Mouse (Mus musculus) MEL (cell line): ENCODE results near the gene Osbpl10. TPM values are rescaled to one million over a fixed set of nuclear protein-coding genes. Genes with fewer than 3 reads are reported as not detected.

Experiments used
- DNase-seq: peaks from one replicate; pipeline ENCODE4 v3.0.0; 2011; ENCODE audit warnings: low read depth, low spot score
- H3K27ac ChIP-seq: 2 replicates; pipeline ENCODE4 v1.5.1; 2012; ENCODE audit warnings: low read depth, mild to moderate bottlenecking, control low read depth, low read length, moderate library complexity; ENCODE audit not compliant: control insufficient read depth
- H3K27me3 ChIP-seq, 2 experiments: fragments of 150-350 bp in 1 of 2; sonication (generic) in 1 of 2; 2 replicates each; pipeline ENCODE4 v1.6.1; 2012; ENCODE audit warnings: low read length in 2 of 2, mild to moderate bottlenecking in 2 of 2, improper control_type of control experiment in 1 of 2, moderate library complexity in 1 of 2; ENCODE audit not compliant: insufficient read depth in 2 of 2, control insufficient read depth in 1 of 2
- H3K36me3 ChIP-seq, 2 experiments: 2 replicates each; pipeline ENCODE4 v1.6.1; 2012 to 2014; ENCODE audit warnings: low read length in 2 of 2, improper control_type of control experiment in 1 of 2, inconsistent platforms in 1 of 2, mild to moderate bottlenecking in 1 of 2; ENCODE audit not compliant: insufficient read depth in 2 of 2, control insufficient read depth in 1 of 2
- H3K4me1 ChIP-seq, 2 experiments: fragments of 150-350 bp in 1 of 2; sonication (generic) in 1 of 2; 2 replicates each; pipeline ENCODE4 v1.6.1; 2012; ENCODE audit warnings: low read length in 2 of 2, improper control_type of control experiment in 1 of 2, mild to moderate bottlenecking in 1 of 2; ENCODE audit not compliant: insufficient read depth in 2 of 2, control insufficient read depth in 1 of 2
- H3K4me3 ChIP-seq, 2 experiments: fragments of 150-350 bp in 1 of 2; sonication (generic) in 1 of 2; 2 replicates each; pipeline ENCODE4 v1.5.1; 2012; ENCODE audit warnings: low read depth in 2 of 2, low read length in 2 of 2, mild to moderate bottlenecking in 2 of 2, moderate library complexity in 2 of 2, control low read depth in 1 of 2, improper control_type of control experiment in 1 of 2; ENCODE audit not compliant: control insufficient read depth in 1 of 2, insufficient read depth in 1 of 2
- H3K79me2 ChIP-seq: 2 replicates; pipeline ENCODE4 v1.6.1; 2012; ENCODE audit warnings: mild to moderate bottlenecking, low read length, moderate library complexity; ENCODE audit not compliant: control insufficient read depth, poor library complexity, insufficient read depth
- H3K9ac ChIP-seq: 2 replicates; pipeline ENCODE4 v1.6.1; 2012; ENCODE audit warnings: low read depth, mild to moderate bottlenecking, control low read depth, low read length, moderate library complexity; ENCODE audit not compliant: control insufficient read depth, poor library complexity, severe bottlenecking
- H3K9me3 ChIP-seq: fragments of 150-350 bp; sonication (generic); replicated peaks from 2 replicates; pipeline ENCODE4 v1.6.1; 2012; ENCODE audit warnings: mild to moderate bottlenecking, low read length, improper control_type of control experiment, moderate library complexity; ENCODE audit not compliant: insufficient read depth
- CHD2 ChIP-seq: IDR thresholded peaks from 2 replicates; pipeline ENCODE4 v1.6.1; 2011; ENCODE audit warnings: low read length, improper control_type of control experiment
- CTCF ChIP-seq, 3 experiments: IDR thresholded peaks in 2 of 3; conservative IDR thresholded peaks in 1 of 3; 2 replicates each; pipeline ENCODE4 v1.5.1; 2011 to 2012; ENCODE audit warnings: low read length in 3 of 3, low read depth in 2 of 3, mild to moderate bottlenecking in 2 of 3, improper control_type of control experiment in 1 of 3, inconsistent platforms in 1 of 3, mixed read lengths in 1 of 3, moderate library complexity in 1 of 3; ENCODE audit not compliant: control insufficient read depth in 1 of 3, insufficient read depth in 1 of 3, poor library complexity in 1 of 3, severe bottlenecking in 1 of 3
- E2F4 ChIP-seq: IDR thresholded peaks from 2 replicates; pipeline ENCODE4 v1.6.1; 2011; ENCODE audit warnings: low read depth, low read length, improper control_type of control experiment, borderline replicate concordance
- EP300 ChIP-seq, 2 experiments: IDR thresholded peaks; 2 replicates each; pipeline ENCODE4 v1.6.1; 2011; ENCODE audit warnings: improper control_type of control experiment in 2 of 2, low read length in 2 of 2, low read depth in 1 of 2, mild to moderate bottlenecking in 1 of 2
- ETS1 ChIP-seq: IDR thresholded peaks from 2 replicates; pipeline ENCODE4 v1.6.1; 2012; ENCODE audit warnings: low read depth, mild to moderate bottlenecking, inconsistent platforms, low read length, improper control_type of control experiment, moderate library complexity
- GABPA ChIP-seq: IDR thresholded peaks from 2 replicates; pipeline ENCODE4 v1.6.1; 2012; ENCODE audit warnings: low read depth, mild to moderate bottlenecking, inconsistent platforms, low read length, improper control_type of control experiment, moderate library complexity
- HCFC1 ChIP-seq: IDR thresholded peaks from 2 replicates; pipeline ENCODE4 v1.6.1; 2012; ENCODE audit warnings: low read depth, mild to moderate bottlenecking, inconsistent platforms, low read length, improper control_type of control experiment, moderate library complexity
- MAZ ChIP-seq: IDR thresholded peaks from 2 replicates; pipeline ENCODE4 v1.6.1; 2012; ENCODE audit warnings: low read depth, mild to moderate bottlenecking, inconsistent platforms, low read length, improper control_type of control experiment
- MYC ChIP-seq: IDR thresholded peaks from 2 replicates; pipeline ENCODE4 v1.6.1; 2011; ENCODE audit warnings: low read depth, mild to moderate bottlenecking, low read length, improper control_type of control experiment, moderate library complexity
- NRF1 ChIP-seq: IDR thresholded peaks from 2 replicates; pipeline ENCODE4 v1.6.1; 2014; ENCODE audit warnings: low read depth, mild to moderate bottlenecking, inconsistent platforms, low read length, improper control_type of control experiment, moderate library complexity; ENCODE audit not compliant: poor library complexity, insufficient read depth, severe bottlenecking
- RAD21 ChIP-seq: IDR thresholded peaks from 2 replicates; pipeline ENCODE4 v1.6.1; 2011; ENCODE audit warnings: mild to moderate bottlenecking, low read depth, low read length, improper control_type of control experiment
- SMC3 ChIP-seq: IDR thresholded peaks from 2 replicates; pipeline ENCODE4 v1.6.1; 2011; ENCODE audit warnings: low read depth, low read length, improper control_type of control experiment
- TBP ChIP-seq: IDR thresholded peaks from 2 replicates; pipeline ENCODE4 v1.8.0; 2011; ENCODE audit warnings: low read depth, low read length, improper control_type of control experiment
- USF2 ChIP-seq, 2 experiments: IDR thresholded peaks; 2 replicates each; pipeline ENCODE4 v1.6.1; 2011 to 2012; ENCODE audit warnings: improper control_type of control experiment in 2 of 2, low read length in 2 of 2, borderline replicate concordance in 1 of 2, inconsistent platforms in 1 of 2, low read depth in 1 of 2, mild to moderate bottlenecking in 1 of 2; ENCODE audit not compliant: insufficient read depth in 1 of 2
- polyA plus RNA-seq, 2 experiments: library from polyadenylated mRNA; stranded (reverse) in 1 of 2; unstranded in 1 of 2; fragments of >175 nt in 1 of 2; fragments of >200 nt in 1 of 2; gene quantifications; 2 replicates each; pipeline versions ENCODE4 v1.2.1 to v1.2.4; 2012; ENCODE audit warnings: low replicate concordance in 2 of 2, low read depth in 1 of 2; ENCODE audit not compliant: insufficient read length in 2 of 2, insufficient read depth in 1 of 2, missing spikeins in 1 of 2
- total RNA-seq: library from RNA; depleted of rRNA; stranded (reverse); fragments of 300-350 nt; gene quantifications from 2 replicates; pipeline ENCODE4 v1.2.3, GENCODE M21; 2012

The Osbpl10 gene
- total and polyA plus RNA-seq, 3 experiments, result not detected

GRCm38 (mm10) chr9:115064834-115065233, 86.5 kb downstream of the Osbpl10 start:
- no peaks in the 10 kb centered on the region for H3K4me1 ChIP-seq
- no peaks in the 10 kb centered on the region for H3K9me3 ChIP-seq
- no peak overlapping the region for H3K9ac ChIP-seq
- no peaks in the 10 kb centered on the region for H3K36me3 ChIP-seq
- H3K79me2 ChIP-seq, result no peaks in the 10 kb centered on the region
- no peak overlapping the region for H3K4me3 ChIP-seq
- peak; percentile 20 for DNase-seq
- no peaks in the 10 kb centered on the region for H3K27me3 ChIP-seq
- H3K27ac ChIP-seq, result no peak overlapping the region
- peak; percentile 1 to 23 (median 20); a peak in 3 of 6 replicates for TF ChIP-seq CTCF (IDR thresholded peaks at IDR 0.05 in 2 of 3, conservative IDR thresholded peaks at IDR 0.05 in 1 of 3; ENCODE audit: control insufficient read depth in 1 of 3, insufficient read depth in 1 of 3, low read depth in 2 of 3, low read length in 3 of 3, poor library complexity in 1 of 3, severe bottlenecking in 1 of 3)
- TF ChIP-seq RAD21, result peak; percentile 10
- TF ChIP-seq NRF1, result no peak

- no peaks in the 10 kb centered on the region for H3K4me1 ChIP-seq
- TF ChIP-seq EP300 (IDR thresholded peaks at IDR 0.05; ENCODE audit: low read depth in 1 of 2, low read length in 2 of 2), result no peak
- TF ChIP-seq CTCF (IDR thresholded peaks at IDR 0.05 in 2 of 3, conservative IDR thresholded peaks at IDR 0.05 in 1 of 3; ENCODE audit: control insufficient read depth in 1 of 3, insufficient read depth in 1 of 3, low read depth in 2 of 3, low read length in 3 of 3, poor library complexity in 1 of 3, severe bottlenecking in 1 of 3), result no peak
- no peak for TF ChIP-seq NRF1
- no peak for TF ChIP-seq HCFC1
- no peak for TF ChIP-seq MYC
- no peak for TF ChIP-seq CHD2
- TF ChIP-seq ETS1, result no peak
- no peak for TF ChIP-seq MAZ
- TF ChIP-seq USF2 (IDR thresholded peaks at IDR 0.05; ENCODE audit: borderline replicate concordance in 1 of 2, insufficient read depth in 1 of 2, low read depth in 1 of 2, low read length in 2 of 2), result no peak
- no peak for TF ChIP-seq TBP
- no peak for TF ChIP-seq SMC3
- TF ChIP-seq GABPA, result no peak
- no peak overlapping the region for H3K4me3 ChIP-seq
- H3K79me2 ChIP-seq, result no peaks in the 10 kb centered on the region
- no peak for DNase-seq
- no peaks in the 10 kb centered on the region for H3K36me3 ChIP-seq
- H3K27ac ChIP-seq, result no peak overlapping the region
- H3K27me3 ChIP-seq, result no peaks in the 10 kb centered on the region
- H3K9me3 ChIP-seq, result no peaks in the 10 kb centered on the region
- H3K9ac ChIP-seq, result no peak overlapping the region
Observed at GRCm38 (mm10) chr9:115067071-115067470, 88.7 kb downstream of the Osbpl10 start.

GRCm38 (mm10) chr9:115075191-115075590, 96.8 kb downstream of the Osbpl10 start:
- Histone ChIP-seq H3K9me3 (no peaks in the 10 kb centered on the region), H3K4me1 (no peaks in the 10 kb centered on the region), H3K27ac (no peak overlapping the region), H3K36me3 (no peaks in the 10 kb centered on the region), H3K79me2 (no peaks in the 10 kb centered on the region), H3K4me3 (no peak overlapping the region), H3K27me3 (no peaks in the 10 kb centered on the region), H3K9ac (no peak overlapping the region)
- TF ChIP-seq NRF1, result no peak
- 0 out of 6 replicates have a peak, but pooled peaks of 1 of the 3 experiments have one; percentile 5 for TF ChIP-seq CTCF (IDR thresholded peaks at IDR 0.05 in 2 of 3, conservative IDR thresholded peaks at IDR 0.05 in 1 of 3; ENCODE audit: control insufficient read depth in 1 of 3, insufficient read depth in 1 of 3, low read depth in 2 of 3, low read length in 3 of 3, poor library complexity in 1 of 3, severe bottlenecking in 1 of 3)
- TF ChIP-seq E2F4, result no peak
- no peak for DNase-seq
